Mouse (Mus musculus): Measurements from ENCODE around the gene Gaa.
"Not testable (repeated sequence)": the region's sequence is repeated elsewhere in the genome, so short reads cannot be mapped to it uniquely, and the experiment has no call there.

The Gaa gene

DNA sequence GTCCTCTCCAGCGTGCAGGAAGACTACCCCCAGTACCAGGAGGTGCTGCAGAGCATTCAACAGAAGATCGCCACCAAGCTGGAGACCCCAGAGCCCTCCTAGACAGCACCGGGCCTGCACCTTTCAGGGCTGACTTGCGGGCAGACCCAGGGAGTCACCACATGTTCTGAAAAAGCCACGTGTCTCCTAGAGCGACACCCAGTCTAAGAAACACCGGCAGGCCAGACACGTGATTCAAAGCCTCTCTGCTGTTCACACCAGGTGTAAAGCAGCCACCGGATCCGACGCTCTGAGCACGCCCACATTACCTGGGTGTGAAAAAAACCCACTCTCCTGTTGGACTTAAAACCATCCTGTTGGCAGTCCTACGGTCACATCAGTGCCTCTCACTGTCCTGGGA, 3.3 kb upstream of the Gaa start:
- Histone ChIP-seq H3K4me3 (replicated peaks; ENCODE audit: low read length) (0 out of 2 replicates have a peak overlapping the region, but pooled peaks have one; percentile 17), H3K27me3 (ENCODE audit: insufficient read depth, low read length) (peaks cover 14% of the 10 kb centered on the region), H3K36me3 (ENCODE audit: insufficient read depth, low read length) (0 out of 2 replicates have a peak, but pooled peaks cover under 1% of the 10 kb centered on the region), H3K9me3 (ENCODE audit: low read length) (no peaks in the 10 kb centered on the region), H3K4me1 (replicated peaks; ENCODE audit: low read depth, low read length) (peaks cover 63% of the 10 kb centered on the region)
- no peak for TF ChIP-seq CTCF (conservative IDR thresholded peaks at IDR 0.05; ENCODE audit: low read length)
- TF ChIP-seq POU5F1 (IDR thresholded peaks at IDR 0.05; ENCODE audit: borderline replicate concordance, low read length): no peak
- no peak for TF ChIP-seq NANOG (IDR thresholded peaks at IDR 0.05; ENCODE audit: borderline replicate concordance, low read length)

DNA sequence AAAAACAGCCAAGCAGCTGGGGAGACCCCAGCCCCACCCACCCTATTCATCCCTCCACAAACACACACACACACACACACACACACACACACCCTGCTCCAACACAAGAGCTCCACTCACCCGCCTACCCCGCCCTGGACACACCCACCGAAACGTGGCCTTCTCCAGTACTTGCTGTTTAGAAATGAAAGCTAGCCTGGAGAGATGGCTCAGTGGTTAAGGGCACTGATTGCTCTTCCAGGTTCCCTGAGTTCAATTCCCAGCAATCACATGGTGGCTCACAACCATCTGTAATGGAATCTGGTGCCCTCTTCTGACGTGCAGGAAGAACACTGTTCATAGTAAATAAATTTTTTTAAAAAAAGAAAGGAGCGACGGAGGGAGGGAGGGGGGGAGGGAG, 1.9 kb upstream of the Gaa start:
- peaks cover 14% of the 10 kb centered on the region for H3K36me3 ChIP-seq (ENCODE audit: insufficient read depth, low read length)
- peaks cover 14% of the 10 kb centered on the region for H3K27me3 ChIP-seq (ENCODE audit: insufficient read depth, low read length)
- H3K4me1 ChIP-seq (replicated peaks; ENCODE audit: low read depth, low read length): peaks cover 69% of the 10 kb centered on the region
- no peak overlapping the region for H3K4me3 ChIP-seq (replicated peaks; ENCODE audit: low read length)
- no peaks in the 10 kb centered on the region for H3K9me3 ChIP-seq (ENCODE audit: low read length)
- no peak for TF ChIP-seq NANOG (IDR thresholded peaks at IDR 0.05; ENCODE audit: borderline replicate concordance, low read length)
- TF ChIP-seq POU5F1 (IDR thresholded peaks at IDR 0.05; ENCODE audit: borderline replicate concordance, low read length): no peak
- no peak for TF ChIP-seq CTCF (conservative IDR thresholded peaks at IDR 0.05; ENCODE audit: low read length)

DNA sequence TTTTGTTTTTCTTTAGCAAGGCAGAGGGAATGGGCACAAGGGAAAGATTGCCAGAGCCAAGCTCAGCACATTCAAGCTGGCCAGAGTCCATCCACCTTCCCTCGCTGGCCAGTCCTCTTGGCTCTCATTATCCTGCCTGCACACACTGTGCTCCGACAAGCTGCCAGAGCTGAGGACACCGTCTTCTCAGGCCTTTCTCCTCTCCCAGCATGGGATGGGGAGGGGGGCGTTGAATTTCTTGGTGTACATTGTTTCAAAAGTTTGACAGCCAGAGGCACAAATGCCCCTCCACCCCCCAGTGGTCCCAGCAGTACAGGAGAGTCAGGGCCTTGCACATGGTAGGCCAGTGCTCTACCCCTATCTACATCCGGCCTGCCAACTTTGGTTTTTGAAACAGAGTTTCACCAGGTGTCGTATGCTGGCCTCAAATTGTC, 429 bp upstream of the Gaa start:
- H3K27me3 ChIP-seq (ENCODE audit: insufficient read depth, low read length): peaks cover 14% of the 10 kb centered on the region
- TF ChIP-seq POU5F1 (IDR thresholded peaks at IDR 0.05; ENCODE audit: borderline replicate concordance, low read length) (no peak), CTCF (conservative IDR thresholded peaks at IDR 0.05; ENCODE audit: low read length) (no peak), NANOG (IDR thresholded peaks at IDR 0.05; ENCODE audit: borderline replicate concordance, low read length) (no peak)
- peaks cover 27% of the 10 kb centered on the region for H3K36me3 ChIP-seq (ENCODE audit: insufficient read depth, low read length)
- H3K9me3 ChIP-seq (ENCODE audit: low read length): no peaks in the 10 kb centered on the region
- H3K4me3 ChIP-seq (replicated peaks; ENCODE audit: low read length): 0 out of 2 replicates have a peak overlapping the region, but pooled peaks have one; percentile 78
- peaks cover 76% of the 10 kb centered on the region for H3K4me1 ChIP-seq (replicated peaks; ENCODE audit: low read depth, low read length)

DNA sequence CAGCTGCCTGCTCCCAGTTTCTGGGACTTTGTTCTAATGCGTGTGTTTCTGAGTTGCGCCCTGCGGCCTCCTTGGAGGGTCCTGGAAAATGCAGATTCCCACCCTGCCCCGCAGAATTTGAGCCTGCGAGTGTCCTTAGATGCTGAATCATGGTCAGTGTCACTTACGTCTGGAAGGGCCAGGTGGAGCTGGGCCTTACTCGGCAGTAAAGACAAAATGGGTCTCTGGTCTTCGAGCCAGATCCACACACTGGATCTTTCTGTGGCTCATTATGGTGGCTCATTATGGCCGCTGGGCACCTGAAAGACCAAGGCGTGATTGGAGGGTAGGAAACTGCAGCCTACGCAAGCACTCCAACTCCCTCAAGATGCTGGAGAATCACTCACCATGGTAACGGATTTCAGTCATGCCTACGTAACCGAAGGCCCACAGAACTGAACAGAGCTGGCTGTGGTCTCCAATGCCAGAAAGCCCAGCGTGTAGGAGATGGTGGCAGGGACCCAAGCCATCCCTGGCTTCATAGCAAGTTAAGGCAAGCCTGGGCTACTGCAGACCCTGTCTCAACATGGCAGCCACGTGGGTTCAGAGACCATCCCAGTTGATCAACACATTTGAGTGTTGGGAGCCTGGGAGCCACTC, 989 bp downstream of the Gaa start:
- Histone ChIP-seq H3K36me3 (ENCODE audit: insufficient read depth, low read length) (peaks cover 32% of the 10 kb centered on the region), H3K9me3 (ENCODE audit: low read length) (no peaks in the 10 kb centered on the region), H3K4me1 (replicated peaks; ENCODE audit: low read depth, low read length) (peaks cover 76% of the 10 kb centered on the region), H3K27me3 (ENCODE audit: insufficient read depth, low read length) (peaks cover 11% of the 10 kb centered on the region), H3K4me3 (replicated peaks; ENCODE audit: low read length) (peak overlapping the region; percentile 78)
- TF ChIP-seq CTCF (conservative IDR thresholded peaks at IDR 0.05; ENCODE audit: low read length): no peak
- TF ChIP-seq POU5F1 (IDR thresholded peaks at IDR 0.05; ENCODE audit: borderline replicate concordance, low read length): no peak
- no peak for TF ChIP-seq NANOG (IDR thresholded peaks at IDR 0.05; ENCODE audit: borderline replicate concordance, low read length)

DNA sequence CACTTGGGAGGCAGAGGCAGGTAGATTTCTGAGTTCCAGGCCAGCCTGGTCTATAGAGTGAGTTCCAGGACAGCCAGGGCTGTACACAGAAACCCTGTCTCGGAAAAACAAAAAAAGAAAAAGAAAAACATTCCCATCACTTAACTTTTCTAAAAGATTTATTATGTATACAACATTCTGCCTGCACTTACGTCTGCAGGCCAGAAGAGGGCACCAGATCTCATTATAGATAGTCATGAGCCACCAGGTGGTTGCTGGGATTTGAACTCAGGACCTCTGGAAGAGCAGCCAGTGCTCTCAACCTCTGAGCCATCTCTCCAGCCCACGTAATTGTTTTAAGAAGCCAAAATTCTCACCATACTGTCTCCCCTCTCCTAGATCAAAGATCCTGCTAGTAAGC, 4.8 kb downstream of the Gaa start:
- H3K27me3 ChIP-seq (ENCODE audit: insufficient read depth, low read length); H3K9me3 ChIP-seq (ENCODE audit: low read length); H3K4me3 ChIP-seq (replicated peaks; ENCODE audit: low read length): not testable (repeated sequence)
- H3K4me1 ChIP-seq (replicated peaks; ENCODE audit: low read depth, low read length): peaks cover 84% of the 10 kb centered on the region
- H3K36me3 ChIP-seq (ENCODE audit: insufficient read depth, low read length): peaks cover 64% of the 10 kb centered on the region
- TF ChIP-seq CTCF (conservative IDR thresholded peaks at IDR 0.05; ENCODE audit: low read length): peak; percentile 56

DNA sequence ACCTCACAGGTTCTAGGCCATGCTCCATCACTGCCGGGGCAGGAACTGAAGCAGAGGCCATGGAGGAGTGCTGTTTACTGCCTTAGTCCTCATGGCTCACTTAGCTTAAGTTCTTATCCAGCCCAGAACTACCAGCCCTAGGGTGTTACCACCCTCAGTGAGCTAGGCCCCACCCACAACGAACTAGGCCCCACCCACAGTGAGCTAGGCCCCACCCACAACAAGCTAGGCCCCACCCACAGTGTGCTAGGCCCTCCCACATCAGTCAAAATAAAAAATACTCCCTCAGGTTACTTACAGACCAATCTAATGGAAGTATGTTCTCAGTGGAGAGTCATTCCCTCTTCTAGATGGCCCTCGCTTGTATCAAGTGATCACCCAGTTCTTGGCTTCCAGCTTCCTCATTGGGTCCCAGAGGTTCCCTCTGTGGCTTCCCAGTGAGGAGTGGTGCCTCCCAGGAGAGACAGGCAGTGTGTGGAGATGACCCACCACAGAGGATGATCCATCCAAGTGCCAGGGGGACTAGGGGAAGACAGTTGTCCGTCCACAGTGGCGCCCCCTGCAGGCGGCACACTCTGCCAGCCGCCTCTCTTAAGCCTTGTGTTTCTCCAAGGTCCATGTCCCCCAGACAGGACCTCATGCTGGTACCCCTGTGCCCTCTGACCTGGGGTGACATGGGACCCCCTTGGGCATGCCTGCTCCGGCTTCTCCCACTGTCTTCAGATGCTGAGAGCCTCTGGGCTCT, 5.7 kb downstream of the Gaa start:
- Histone ChIP-seq H3K4me1 (replicated peaks; ENCODE audit: low read depth, low read length) (peaks cover 87% of the 10 kb centered on the region), H3K4me3 (replicated peaks; ENCODE audit: low read length) (no peak overlapping the region), H3K9me3 (ENCODE audit: low read length) (no peaks in the 10 kb centered on the region; the same call in 1 of the 2 replicates), H3K36me3 (ENCODE audit: insufficient read depth, low read length) (peaks cover 72% of the 10 kb centered on the region), H3K27me3 (ENCODE audit: insufficient read depth, low read length) (peaks cover 6% of the 10 kb centered on the region; the same call in 1 of the 2 replicates)
- TF ChIP-seq POU5F1 (IDR thresholded peaks at IDR 0.05; ENCODE audit: borderline replicate concordance, low read length) (no peak), CTCF (conservative IDR thresholded peaks at IDR 0.05; ENCODE audit: low read length) (peak; percentile 79)

DNA sequence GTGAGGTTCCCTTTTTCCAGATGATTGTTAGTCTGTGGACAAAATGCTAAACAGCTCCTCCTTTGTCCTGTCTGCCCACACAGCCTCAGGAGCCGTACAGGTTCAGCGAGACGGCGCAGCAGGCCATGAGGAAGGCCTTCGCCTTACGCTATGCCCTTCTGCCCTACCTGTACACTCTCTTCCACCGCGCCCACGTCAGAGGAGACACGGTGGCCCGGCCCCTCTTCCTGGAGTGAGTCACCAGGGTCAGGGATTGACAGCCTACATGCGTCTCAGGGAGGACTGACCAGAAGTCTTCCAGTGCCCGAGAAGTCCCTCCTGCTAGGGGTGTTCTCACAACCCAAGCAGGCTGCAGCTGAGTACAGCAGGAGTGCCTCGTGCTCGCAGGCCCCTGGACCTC, 13.3 kb downstream of the Gaa start:
- H3K9me3 ChIP-seq (ENCODE audit: low read length): no peaks in the 10 kb centered on the region; the same call in 1 of the 2 replicates
- H3K4me1 ChIP-seq (replicated peaks; ENCODE audit: low read depth, low read length): peaks cover 37% of the 10 kb centered on the region
- H3K4me3 ChIP-seq (replicated peaks; ENCODE audit: low read length): no peak overlapping the region
- H3K27me3 ChIP-seq (ENCODE audit: insufficient read depth, low read length): no peaks in the 10 kb centered on the region
- TF ChIP-seq POU5F1 (IDR thresholded peaks at IDR 0.05; ENCODE audit: borderline replicate concordance, low read length) (no peak), NANOG (IDR thresholded peaks at IDR 0.05; ENCODE audit: borderline replicate concordance, low read length) (no peak)
- H3K36me3 ChIP-seq (ENCODE audit: insufficient read depth, low read length): peaks cover 89% of the 10 kb centered on the region

DNA sequence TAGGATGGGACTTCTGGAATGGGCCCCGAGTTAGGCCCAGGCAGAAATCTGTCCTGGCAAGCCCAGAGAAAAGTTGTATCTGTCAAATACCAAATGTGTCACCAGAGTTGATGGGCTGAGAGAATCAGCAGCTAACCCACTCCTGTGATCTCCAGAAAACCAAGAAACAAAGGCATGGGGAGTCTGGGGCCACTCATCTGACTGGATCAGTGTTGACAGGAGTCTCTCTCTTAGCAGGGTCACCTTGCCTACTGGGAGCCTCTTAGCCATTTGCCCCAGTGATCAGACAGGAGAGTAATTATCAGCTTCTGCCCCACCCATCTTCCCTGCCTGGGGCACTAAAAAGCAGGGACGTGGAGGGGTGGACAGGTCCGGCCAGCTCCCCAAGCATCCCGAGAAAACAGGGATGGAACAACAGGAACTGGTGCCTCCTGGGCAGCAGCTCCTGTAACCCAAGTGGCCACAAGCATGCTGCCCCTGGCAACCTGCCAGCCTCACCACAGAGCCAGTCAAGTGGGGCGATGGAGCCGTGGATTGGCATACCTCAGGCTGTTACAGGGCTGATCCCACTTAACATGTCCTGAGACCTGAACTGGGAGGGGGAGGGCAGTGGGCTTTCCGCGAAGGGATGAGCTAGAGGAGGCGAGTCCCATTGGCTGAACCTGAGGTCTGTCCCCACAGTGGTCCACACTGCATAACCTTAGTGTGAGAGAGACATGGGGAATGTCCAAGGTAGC, 18.3 kb downstream of the Gaa start:
- H3K36me3 ChIP-seq (ENCODE audit: insufficient read depth, low read length): peaks cover 96% of the 10 kb centered on the region
- TF ChIP-seq CTCF (conservative IDR thresholded peaks at IDR 0.05; ENCODE audit: low read length): no peak

More for the DNA sequence above, 18.3 kb downstream of the Gaa start:
- no peak overlapping the region for H3K4me3 ChIP-seq (replicated peaks; ENCODE audit: low read length)
- no peaks in the 10 kb centered on the region for H3K9me3 ChIP-seq (ENCODE audit: low read length)
- H3K4me1 ChIP-seq (replicated peaks; ENCODE audit: low read depth, low read length): peaks cover 11% of the 10 kb centered on the region
- H3K27me3 ChIP-seq (ENCODE audit: insufficient read depth, low read length): no peaks in the 10 kb centered on the region

All from E14TG2a.4 (cell line).